Mouse (Mus musculus): ENCODE measurements around the gene Rnh1.

- TF ChIP-seq EP300 (IDR thresholded peaks at IDR 0.05; ENCODE audit: low read depth) = no peak
- no peak for TF ChIP-seq CTCF (IDR thresholded peaks at IDR 0.05; ENCODE audit: low read depth)
Measured at GRCm38 (mm10) chr7:141198121-141198520, 25.5 kb upstream of the Rnh1 start.
